ENCODE assay signal across 12 mouse cellular contexts in the genomic region with DNA sequence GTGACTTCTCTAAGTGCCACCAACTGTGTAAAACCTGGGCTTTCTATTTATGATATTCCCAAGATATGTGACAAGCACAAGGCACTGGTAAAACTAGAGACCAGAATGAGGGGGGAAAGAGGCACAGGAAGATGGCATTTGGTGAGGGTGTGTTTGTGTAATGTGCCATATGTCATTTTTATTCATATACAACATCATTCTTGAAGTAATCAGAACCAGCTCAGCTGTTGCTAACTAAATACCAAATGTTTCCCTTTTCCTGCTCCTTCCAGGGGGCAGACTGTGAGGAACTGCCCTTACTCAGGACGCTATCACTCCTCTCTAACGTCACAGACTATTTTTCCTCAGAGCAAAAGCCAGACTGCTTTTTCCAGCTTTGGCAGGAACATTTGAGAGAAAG.
DNase-seq lines count a peak whose midpoint lies in the region; ATAC-seq and TF ChIP-seq lines count a peak whose summit lies in the region.
"Had no signal": no experiment of that assay in that cellular context is flagged by ENCODE, and none has a peak within 500 bp of the region (broad histone marks: within the 10 kb centered on the region; RNA-seq: fewer than 3 reads in every experiment).

No protein-coding gene starts in this region.

- no peak overlapping the region for H3K27ac ChIP-seq in forebrain, embryonic 15.5 days (replicated peaks)
- H3K27ac ChIP-seq in forebrain, embryonic 11.5 days (ENCODE audit: low read depth, low read length) = no peak overlapping the region
- 0 out of 2 replicates have a peak overlapping the region, but pooled peaks have one; percentile 8 for H3K27ac ChIP-seq in kidney, embryonic 15.5 days
- no peak overlapping the region for H3K27ac ChIP-seq in kidney, embryonic 14.5 days (ENCODE audit: low read depth, low read length)
- H3K27ac ChIP-seq in forebrain, embryonic 16.5 days (ENCODE audit: low read length) = no peak overlapping the region
- H3K27ac ChIP-seq: liver, embryonic 14.5 days; midbrain, embryonic 12.5 days had no signal

- H3K4me2 ChIP-seq in forebrain, embryonic 15.5 days (replicated peaks) = no peak overlapping the region
- no peak overlapping the region for H3K4me2 ChIP-seq in forebrain, embryonic 11.5 days (ENCODE audit: low read depth, low read length, severe bottlenecking)
- no peak overlapping the region for H3K4me2 ChIP-seq in kidney, embryonic 15.5 days
- no peak overlapping the region for H3K4me2 ChIP-seq in kidney, embryonic 14.5 days (replicated peaks; ENCODE audit: low read depth, low read length)
- H3K4me2 ChIP-seq in forebrain, embryonic 16.5 days (ENCODE audit: low read length) = no peak overlapping the region
- H3K4me2 ChIP-seq: midbrain, embryonic 12.5 days had no signal

- H3K27me3 ChIP-seq in forebrain, embryonic 15.5 days = no peaks in the 10 kb centered on the region
- no peaks in the 10 kb centered on the region for H3K27me3 ChIP-seq in forebrain, embryonic 11.5 days (ENCODE audit: control insufficient read depth, insufficient read depth, low read length)
- no peaks in the 10 kb centered on the region for H3K27me3 ChIP-seq in kidney, embryonic 15.5 days
- no peaks in the 10 kb centered on the region for H3K27me3 ChIP-seq in kidney, embryonic 14.5 days (ENCODE audit: control insufficient read depth, insufficient read depth, low read length)
- H3K27me3 ChIP-seq in forebrain, embryonic 16.5 days (replicated peaks; ENCODE audit: control insufficient read depth, insufficient read depth, low read length) = no peaks in the 10 kb centered on the region
- H3K27me3 ChIP-seq: midbrain, embryonic 12.5 days had no signal

- no peak overlapping the region for H3K9ac ChIP-seq in forebrain, embryonic 15.5 days (replicated peaks)
- no peak overlapping the region for H3K9ac ChIP-seq in forebrain, embryonic 11.5 days (ENCODE audit: low read length)
- no peak overlapping the region for H3K9ac ChIP-seq in kidney, embryonic 15.5 days
- H3K9ac ChIP-seq in kidney, embryonic 14.5 days (ENCODE audit: low read depth, low read length) = no peak overlapping the region
- H3K9ac ChIP-seq in forebrain, embryonic 16.5 days (replicated peaks; ENCODE audit: low read depth, low read length) = no peak overlapping the region
- H3K9ac ChIP-seq: liver, embryonic 14.5 days; midbrain, embryonic 12.5 days had no signal

- no peaks in the 10 kb centered on the region for H3K36me3 ChIP-seq in forebrain, embryonic 15.5 days
- H3K36me3 ChIP-seq in forebrain, embryonic 11.5 days (ENCODE audit: control insufficient read depth, insufficient read depth, low read length) = no peaks in the 10 kb centered on the region
- no peaks in the 10 kb centered on the region for H3K36me3 ChIP-seq in kidney, embryonic 15.5 days
- no peaks in the 10 kb centered on the region for H3K36me3 ChIP-seq in kidney, embryonic 14.5 days (ENCODE audit: control insufficient read depth, insufficient read depth, low read length)
- H3K36me3 ChIP-seq in forebrain, embryonic 16.5 days (ENCODE audit: control insufficient read depth, insufficient read depth) = no peaks in the 10 kb centered on the region
- H3K36me3 ChIP-seq: midbrain, embryonic 12.5 days had no signal

- H3K9me3 ChIP-seq in forebrain, embryonic 15.5 days = no peaks in the 10 kb centered on the region
- no peaks in the 10 kb centered on the region for H3K9me3 ChIP-seq in forebrain, embryonic 11.5 days (ENCODE audit: control insufficient read depth, low read length)
- no peaks in the 10 kb centered on the region for H3K9me3 ChIP-seq in kidney, embryonic 15.5 days (replicated peaks)
- no peaks in the 10 kb centered on the region for H3K9me3 ChIP-seq in kidney, embryonic 14.5 days (ENCODE audit: control insufficient read depth, low read length)
- H3K9me3 ChIP-seq in forebrain, embryonic 16.5 days (ENCODE audit: control insufficient read depth, low read length) = no peaks in the 10 kb centered on the region
- H3K9me3 ChIP-seq: midbrain, embryonic 12.5 days had no signal

- no peak overlapping the region for H3K4me3 ChIP-seq in forebrain, embryonic 15.5 days
- H3K4me3 ChIP-seq in forebrain, embryonic 11.5 days (ENCODE audit: low read depth, low read length) = no peak overlapping the region
- H3K4me3 ChIP-seq in kidney, embryonic 15.5 days (replicated peaks) = no peak overlapping the region
- no peak overlapping the region for H3K4me3 ChIP-seq in kidney, embryonic 14.5 days (ENCODE audit: low read length)
- no peak overlapping the region for H3K4me3 ChIP-seq in forebrain, embryonic 16.5 days (replicated peaks; ENCODE audit: low read length)
- H3K4me3 ChIP-seq: midbrain, embryonic 12.5 days had no signal

- TF ChIP-seq CTCF in brain, embryonic 14.5 days (IDR thresholded peaks at IDR 0.05; ENCODE audit: borderline replicate concordance, extremely low read depth, insufficient read depth, insufficient read length) = no peak

- ATAC-seq in forebrain, embryonic 15.5 days (replicated peaks) = peak; percentile 78
- no peak for ATAC-seq in forebrain, embryonic 11.5 days (replicated peaks; ENCODE audit: low FRiP score)
- no peak for ATAC-seq in kidney, embryonic 15.5 days (replicated peaks; ENCODE audit: low FRiP score)
- no peak for ATAC-seq in kidney, embryonic 14.5 days (ENCODE audit: low FRiP score, low TSS enrichment)
- ATAC-seq in forebrain, embryonic 16.5 days = peak; percentile 65

- peaks cover 18% of the 10 kb centered on the region for H3K4me1 ChIP-seq in forebrain, embryonic 15.5 days
- H3K4me1 ChIP-seq in forebrain, embryonic 11.5 days (replicated peaks; ENCODE audit: control insufficient read depth, insufficient read depth, low read length) = no peaks in the 10 kb centered on the region
- H3K4me1 ChIP-seq in kidney, embryonic 15.5 days = 0 out of 2 replicates have a peak, but pooled peaks cover 6% of the 10 kb centered on the region
- H3K4me1 ChIP-seq in kidney, embryonic 14.5 days (ENCODE audit: control insufficient read depth, insufficient read depth, low read length) = no peaks in the 10 kb centered on the region
- H3K4me1 ChIP-seq in forebrain, embryonic 16.5 days (replicated peaks; ENCODE audit: control insufficient read depth, insufficient read depth, low read length) = peaks cover 8% of the 10 kb centered on the region
- H3K4me1 ChIP-seq: midbrain, embryonic 12.5 days had no signal

- no peak for DNase-seq in forebrain, embryonic 11.5 days (ENCODE audit: low spot score)
- DNase-seq in brain, embryonic 14.5 days (ENCODE audit: low read depth) = peak; percentile 63
- DNase-seq in urinary bladder, adult 2 months (ENCODE audit: low spot score) = no peak
- no peak for DNase-seq in spleen, postnatal 4 days (ENCODE audit: low spot score in 2 of 2)
- DNase-seq: adrenal gland, postnatal 36 days; thymus, adult 18-20 months had no signal

- WGBS in forebrain, embryonic 15.5 days = 51% methylated on average over 2 of the region's 2 CpGs
- WGBS in forebrain, embryonic 11.5 days = 78% methylated on average over 2 of the region's 2 CpGs
- 52% methylated on average over 2 of the region's 2 CpGs for WGBS in kidney, embryonic 15.5 days
- 53% methylated on average over 2 of the region's 2 CpGs for WGBS in kidney, embryonic 14.5 days
- whole genome bisulfite sequencing in forebrain, embryonic 16.5 days = 61% methylated on average over 2 of the region's 2 CpGs

- no peak for TF ChIP-seq POLR2A in brain, embryonic 14.5 days (IDR thresholded peaks at IDR 0.05; ENCODE audit: borderline replicate concordance, extremely low read depth, insufficient read depth, insufficient read length, poor library complexity, severe bottlenecking)

Comparison
In these comparisons a context has a peak if more than half of its experiments do, and no peak if none do; other contexts are left out.
1. ATAC-seq: peak in forebrain, embryonic 15.5 days (single experiment) and forebrain, embryonic 16.5 days (single experiment); none in forebrain, embryonic 11.5 days (single experiment), kidney, embryonic 15.5 days (single experiment) and kidney, embryonic 14.5 days (single experiment).